Mouse (Mus musculus): Measurements from ENCODE around the gene Zc3h12d. TPM values are rescaled to one million over a fixed set of nuclear protein-coding genes. Genes with fewer than 3 reads are reported as not detected.

Zc3h12d gene
- polyA plus RNA-seq, 1 experiment from 2014 or later, result 0.37 TPM

GRCm38 (mm10) chr10:7883524-7883923 lies 51.3 kb downstream of the Zc3h12d start:
- H3K4me2 ChIP-seq, result no peak overlapping the region
- H3K9ac ChIP-seq, result no peak overlapping the region
- H3K4me1 ChIP-seq, result no peaks in the 10 kb centered on the region
- H3K27ac ChIP-seq, result no peak overlapping the region
- no peak overlapping the region for H3K4me3 ChIP-seq
- 7% methylated on average over 5 of the region's 5 CpGs for WGBS
- no peaks in the 10 kb centered on the region for H3K27me3 ChIP-seq
- H3K9me3 ChIP-seq, result no peaks in the 10 kb centered on the region
- H3K36me3 ChIP-seq, result no peaks in the 10 kb centered on the region
- no peak for ATAC-seq (ENCODE audit: insufficient number of reproducible peaks, low FRiP score, low TSS enrichment, low read depth)

- Histone ChIP-seq H3K27ac (0 out of 2 replicates have a peak overlapping the region, but pooled peaks have one; percentile 24), H3K4me1 (no peaks in the 10 kb centered on the region), H3K4me2 (no peak overlapping the region), H3K36me3 (no peaks in the 10 kb centered on the region), H3K4me3 (no peak overlapping the region), H3K27me3 (no peaks in the 10 kb centered on the region), H3K9me3 (no peaks in the 10 kb centered on the region), H3K9ac (no peak overlapping the region)
- 70% methylated on average over 11 of the region's 11 CpGs for WGBS
- no peak for ATAC-seq (ENCODE audit: insufficient number of reproducible peaks, low FRiP score, low TSS enrichment, low read depth)
Measured at GRCm38 (mm10) chr10:7888256-7888868, 56.1 kb downstream of the Zc3h12d start.

- WGBS, result 82% methylated on average over 14 of the region's 14 CpGs
- Histone ChIP-seq H3K36me3 (peaks cover 46% of the 10 kb centered on the region), H3K4me2 (no peak overlapping the region)
Measured at GRCm38 (mm10) chr10:7900719-7901627, 68.7 kb downstream of the Zc3h12d start.

GRCm38 (mm10) chr10:7904157-7904556 lies 71.9 kb downstream of the Zc3h12d start:
- no peak overlapping the region for H3K27ac ChIP-seq
- no peak overlapping the region for H3K9ac ChIP-seq
- ATAC-seq (ENCODE audit: insufficient number of reproducible peaks, low FRiP score, low TSS enrichment, low read depth), result no peak

More at GRCm38 (mm10) chr10:7900719-7901627, 68.7 kb downstream of the Zc3h12d start:
- H3K4me1 ChIP-seq, result no peaks in the 10 kb centered on the region
- no peaks in the 10 kb centered on the region for H3K9me3 ChIP-seq
- no peak overlapping the region for H3K9ac ChIP-seq
- H3K4me3 ChIP-seq, result no peak overlapping the region
- H3K27ac ChIP-seq, result no peak overlapping the region; the same call in 1 of the 2 replicates
- H3K27me3 ChIP-seq, result no peaks in the 10 kb centered on the region
- ATAC-seq (ENCODE audit: insufficient number of reproducible peaks, low FRiP score, low TSS enrichment, low read depth), result no peak

GRCm38 (mm10) chr10:7907151-7907550 lies 74.9 kb downstream of the Zc3h12d start:
- Histone ChIP-seq H3K9me3 (no peaks in the 10 kb centered on the region), H3K27me3 (no peaks in the 10 kb centered on the region), H3K4me2 (no peak overlapping the region), H3K4me1 (no peaks in the 10 kb centered on the region; the same call in 1 of the 2 replicates), H3K36me3 (peaks cover 63% of the 10 kb centered on the region), H3K4me3 (no peak overlapping the region), H3K9ac (no peak overlapping the region), H3K27ac (no peak overlapping the region)
- 82% methylated on average over 12 of the region's 12 CpGs for WGBS
- no peak for ATAC-seq (ENCODE audit: insufficient number of reproducible peaks, low FRiP score, low TSS enrichment, low read depth)

More at GRCm38 (mm10) chr10:7904157-7904556, 71.9 kb downstream of the Zc3h12d start:
- Histone ChIP-seq H3K27me3 (no peaks in the 10 kb centered on the region), H3K9me3 (no peaks in the 10 kb centered on the region), H3K4me1 (no peaks in the 10 kb centered on the region), H3K4me2 (no peak overlapping the region), H3K4me3 (no peak overlapping the region), H3K36me3 (peaks cover 73% of the 10 kb centered on the region)
- WGBS, result 97% methylated on average over 5 of the region's 5 CpGs

GRCm38 (mm10) chr10:7911268-7911667 lies 79.0 kb downstream of the Zc3h12d start:
- H3K36me3 ChIP-seq, result peaks cover 39% of the 10 kb centered on the region
- no peak for ATAC-seq (ENCODE audit: insufficient number of reproducible peaks, low FRiP score, low TSS enrichment, low read depth)

More at GRCm38 (mm10) chr10:7911268-7911667, 79.0 kb downstream of the Zc3h12d start:
- WGBS, result 64% methylated on average over 10 of the region's 10 CpGs
- Histone ChIP-seq H3K27me3 (no peaks in the 10 kb centered on the region), H3K27ac (no peak overlapping the region), H3K4me2 (no peak overlapping the region), H3K4me3 (no peak overlapping the region), H3K4me1 (no peaks in the 10 kb centered on the region; the same call in 1 of the 2 replicates), H3K9ac (no peak overlapping the region), H3K9me3 (no peaks in the 10 kb centered on the region)

Small RNA genes within 50 kb of the gene (microRNA-seq; reads per million reads assigned to microRNA genes)
- gene Mir5104, result 0.82 reads per million

Other genes with a start within 250 kb of the Zc3h12d start
- gene Lrp11, start 242.7 kb upstream of the Zc3h12d start, polyA plus RNA-seq (2015; fragmentation: Nextera tagmentation; extraction: Ambion mirVana), result 0.88 and 1.5 TPM in 2 replicates
- gene Nup43, start 165.0 kb upstream of the Zc3h12d start, polyA plus RNA-seq (2015; fragmentation: Nextera tagmentation; extraction: Ambion mirVana), result 39.3 and 41.4 TPM in 2 replicates
- 126 and 133 TPM in 2 replicates for gene Pcmt1, start 151.3 kb upstream of the Zc3h12d start, polyA plus RNA-seq (2015; fragmentation: Nextera tagmentation; extraction: Ambion mirVana)
- 6.4 and 8.2 TPM in 2 replicates for gene Lats1, start 151.3 kb upstream of the Zc3h12d start, polyA plus RNA-seq (2015; fragmentation: Nextera tagmentation; extraction: Ambion mirVana)
- gene Katna1, start 106.5 kb upstream of the Zc3h12d start, polyA plus RNA-seq (2015; fragmentation: Nextera tagmentation; extraction: Ambion mirVana), result 54.1 and 58.2 TPM in 2 replicates
- 92.0 and 99.6 TPM in 2 replicates for gene Ginm1, start 39.6 kb upstream of the Zc3h12d start, polyA plus RNA-seq (2015; fragmentation: Nextera tagmentation; extraction: Ambion mirVana)
- 38.1 and 38.9 TPM in 2 replicates for gene Ppil4, start 39.6 kb upstream of the Zc3h12d start, polyA plus RNA-seq (2015; fragmentation: Nextera tagmentation; extraction: Ambion mirVana)
- gene Tab2, start 123.8 kb downstream of the Zc3h12d start, polyA plus RNA-seq (2015; fragmentation: Nextera tagmentation; extraction: Ambion mirVana), result 18.8 and 22.1 TPM in 2 replicates